Comparison of ENCODE assay signal across 23 mouse cellular contexts in the genomic region with DNA sequence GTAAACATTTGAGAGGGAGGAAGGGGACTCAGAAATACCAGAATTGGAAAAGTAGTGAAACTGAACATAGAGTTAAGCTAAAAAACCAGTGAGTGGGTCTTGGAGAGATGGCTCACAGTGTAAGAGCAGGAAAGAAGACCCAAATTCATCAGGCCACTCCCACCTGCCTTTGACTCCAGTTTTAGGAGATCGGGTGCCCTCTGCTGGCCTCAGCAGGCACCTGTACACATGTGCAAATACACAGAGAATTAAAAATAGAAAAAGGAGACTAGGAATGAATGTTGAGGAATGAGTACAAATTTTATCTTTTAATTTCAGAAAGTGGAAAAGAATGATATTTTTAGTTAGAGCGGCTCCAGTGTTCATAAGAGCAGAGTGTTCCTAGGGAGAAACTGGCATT.
"Had no signal": no experiment of that assay in that cellular context is flagged by ENCODE, and none has a peak within 500 bp of the region (broad histone marks: within the 10 kb centered on the region; RNA-seq: fewer than 3 reads in every experiment).

No protein-coding gene starts in this region.

- H3K4me3 ChIP-seq: left cerebral cortex, adult 2 months; limb, embryonic 12.5 days; limb, embryonic 15.5 days; lung, embryonic 15.5 days; megakaryocyte, embryonic 14.5 days; midbrain, embryonic 10.5 days; midbrain, embryonic 15.5 days; neural tube, embryonic 12.5 days; neural tube, embryonic 15.5 days had no signal

- H3K27me3 ChIP-seq: limb, embryonic 12.5 days; limb, embryonic 15.5 days; lung, embryonic 15.5 days; megakaryocyte, embryonic 14.5 days; midbrain, embryonic 15.5 days; neural tube, embryonic 12.5 days; neural tube, embryonic 15.5 days had no signal

- H3K27ac ChIP-seq: kidney, postnatal 0 days; left cerebral cortex, adult 2 months; limb, embryonic 12.5 days; limb, embryonic 15.5 days; liver, embryonic 14.5 days; lung, embryonic 15.5 days; midbrain, embryonic 10.5 days; midbrain, embryonic 15.5 days; neural tube, embryonic 12.5 days; neural tube, embryonic 15.5 days had no signal

- ATAC-seq: liver, postnatal 0 days; midbrain, embryonic 15.5 days had no signal

- DNase-seq: kidney, adult 2 months; kidney, postnatal 36 days; layer of hippocampus, adult 9-11 months; layer of hippocampus, postnatal 36 days; left cerebral cortex, postnatal 4 days; liver, postnatal 0 days; lung, postnatal 10 days; lung, postnatal 36 days; right cerebral cortex, adult 18-20 months; right cerebral cortex, postnatal 14 days; right cerebral cortex, postnatal 4 days; thymus, postnatal 36 days had no signal
